Mouse (Mus musculus) kidney, postnatal 36 days (tissue): ENCODE measurements around the gene Elobl.

Experiments
- DNase-seq, 2 experiments: peaks; one replicate each; pipeline ENCODE4 v3.0.0; 2021 to 2022; ENCODE audit warnings: mixed read lengths in 2 of 2

Gene Elobl

DNA sequence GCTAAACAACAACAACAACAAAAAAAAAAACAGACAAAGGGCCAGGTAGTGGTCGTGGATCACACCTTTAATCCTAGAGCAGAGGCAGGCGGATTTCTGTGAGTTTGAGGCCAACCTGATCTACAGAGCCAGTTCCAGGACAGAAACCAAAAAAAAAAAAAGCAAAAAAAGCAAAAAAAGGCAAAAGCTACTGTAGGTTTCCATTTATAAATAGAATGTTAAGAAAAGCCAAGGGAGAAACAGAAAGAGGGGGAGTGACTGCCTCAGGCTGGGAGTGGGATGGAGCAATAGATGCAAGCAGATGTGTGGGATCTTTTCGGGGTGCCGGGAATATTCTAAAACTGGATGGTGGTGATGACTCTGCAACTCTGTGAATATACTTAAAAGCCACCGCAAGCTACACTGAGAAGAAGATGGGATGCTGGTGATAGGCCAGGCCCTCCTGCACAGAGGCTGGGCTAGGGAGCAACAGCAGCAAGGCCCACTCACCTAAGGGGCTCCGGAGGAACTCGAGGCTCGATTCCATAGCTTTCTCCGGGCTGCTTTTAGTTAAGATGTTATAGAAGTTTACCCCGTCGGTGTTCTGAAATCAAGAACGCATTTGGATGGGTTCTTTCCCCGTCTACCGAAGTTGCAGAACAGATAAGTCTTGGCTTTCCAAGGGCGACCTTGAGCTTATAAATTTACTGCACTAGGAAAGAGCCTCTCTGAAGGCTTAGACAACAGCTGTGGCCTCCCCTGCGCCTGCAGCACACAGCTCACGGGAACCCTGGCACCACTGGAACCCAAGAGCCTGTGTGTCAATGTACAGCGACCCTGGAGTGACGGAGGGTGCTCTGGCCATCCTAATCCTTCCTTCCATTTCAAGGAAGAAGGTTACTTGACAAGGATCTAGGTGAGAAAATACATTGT is 32.4 kb downstream of the Elobl start:
- no peak for DNase-seq

DNA sequence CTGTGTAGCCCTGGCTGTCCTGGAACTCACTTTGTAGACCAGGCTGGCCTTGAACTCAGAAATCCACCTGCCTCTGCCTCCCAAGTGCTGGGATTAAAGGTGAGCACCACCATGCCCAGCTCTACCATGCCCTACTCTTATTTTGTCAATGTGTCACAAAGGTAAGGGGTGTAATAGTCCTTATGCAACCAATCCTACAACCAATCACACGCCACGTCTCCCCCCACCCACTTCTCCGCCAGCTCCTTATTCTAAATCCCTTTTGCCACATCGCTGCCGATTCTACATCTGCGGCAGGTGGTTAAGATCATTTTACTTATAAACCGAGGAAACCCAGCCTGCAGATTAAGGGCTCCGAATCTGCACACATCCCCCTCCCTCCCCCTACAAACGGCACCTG is 33.7 kb downstream of the Elobl start:
- no peak for DNase-seq

DNA sequence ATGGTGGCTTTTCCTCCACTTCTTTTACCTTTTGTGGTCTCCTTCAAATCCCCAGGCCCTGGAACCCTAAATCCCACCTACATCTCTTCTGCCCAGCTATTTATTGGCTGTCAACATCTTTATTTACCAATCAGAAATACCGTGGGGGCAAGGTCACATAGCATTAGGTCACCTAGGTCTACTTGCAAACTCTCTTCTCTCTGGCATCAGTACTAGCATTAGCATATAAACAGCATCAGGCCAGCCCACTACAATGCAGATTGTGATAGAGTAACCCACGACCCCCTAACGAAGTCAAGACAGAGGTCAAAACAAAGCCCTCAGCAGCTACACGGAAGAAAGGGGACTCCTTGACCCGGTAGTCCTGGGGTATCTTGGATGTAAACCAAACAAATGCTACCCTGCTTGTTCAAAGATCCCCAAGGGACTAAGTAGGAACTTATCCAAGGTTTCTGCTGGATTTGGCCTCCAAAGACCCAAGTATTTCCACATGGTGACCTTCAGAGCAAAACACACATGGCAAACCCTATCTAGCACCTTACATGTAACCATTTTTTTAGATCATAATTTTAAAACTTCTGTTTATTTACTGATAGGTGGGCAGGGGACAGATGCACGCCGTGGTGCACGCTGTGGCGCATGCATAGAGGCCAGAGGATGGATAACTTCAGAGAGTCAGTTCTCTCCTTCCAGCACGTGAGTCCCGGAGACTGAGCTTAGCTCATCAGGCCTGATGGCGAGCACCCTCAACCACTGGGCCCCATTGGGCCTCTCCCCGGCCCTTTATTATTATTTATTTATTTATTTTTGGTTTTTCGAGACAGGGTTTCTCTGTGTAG is 34.8 kb downstream of the Elobl start:
- no peak for DNase-seq

DNA sequence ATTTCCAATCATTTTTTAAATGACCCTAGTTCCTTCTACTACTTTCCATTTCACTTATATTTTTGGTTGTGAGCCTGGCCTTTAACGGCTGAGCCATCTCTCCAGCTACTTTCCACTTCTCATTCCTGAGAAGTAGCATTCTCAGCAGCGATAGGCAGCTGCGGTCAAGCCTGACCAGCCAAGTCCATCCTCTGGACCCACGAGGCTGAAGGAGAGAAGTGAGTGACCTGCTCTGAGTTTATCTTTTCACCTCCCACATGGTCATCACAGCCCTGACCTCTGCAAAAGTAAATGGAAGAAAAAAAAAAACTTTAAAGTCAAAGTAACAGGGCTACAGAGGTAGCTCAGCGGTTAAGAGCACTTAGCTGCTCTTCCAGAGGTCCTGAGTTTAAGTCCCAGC is 40.2 kb downstream of the Elobl start:
- DNase-seq: peak; percentile 59 to 76
